Mouse (Mus musculus): ENCODE measurements around the gene Plcd3. TPM values are rescaled to one million over a fixed set of nuclear protein-coding genes. Genes with fewer than 3 reads are reported as not detected.

The Plcd3 gene
- polyA plus RNA-seq, 1 experiment from 2014 or later = 1.4 TPM

- Histone ChIP-seq H3K4me1 (peaks cover 48% of the 10 kb centered on the region), H3K9me3 (replicated peaks) (no peaks in the 10 kb centered on the region), H3K36me3 (no peaks in the 10 kb centered on the region), H3K27ac (replicated peaks) (peak overlapping the region; percentile 69), H3K27me3 (ENCODE audit: low read depth, poor library complexity, severe bottlenecking) (peaks cover 77% of the 10 kb centered on the region), H3K4me3 (peak overlapping the region; percentile 60)
- WGBS = 1% methylated on average over 35 of the region's 35 CpGs
- peak; percentile 98 for DNase-seq (ENCODE audit: low spot score)
Observed at GRCm38 (mm10) chr11:103102725-103103349, 1.4 kb upstream of the Plcd3 start.

DNA sequence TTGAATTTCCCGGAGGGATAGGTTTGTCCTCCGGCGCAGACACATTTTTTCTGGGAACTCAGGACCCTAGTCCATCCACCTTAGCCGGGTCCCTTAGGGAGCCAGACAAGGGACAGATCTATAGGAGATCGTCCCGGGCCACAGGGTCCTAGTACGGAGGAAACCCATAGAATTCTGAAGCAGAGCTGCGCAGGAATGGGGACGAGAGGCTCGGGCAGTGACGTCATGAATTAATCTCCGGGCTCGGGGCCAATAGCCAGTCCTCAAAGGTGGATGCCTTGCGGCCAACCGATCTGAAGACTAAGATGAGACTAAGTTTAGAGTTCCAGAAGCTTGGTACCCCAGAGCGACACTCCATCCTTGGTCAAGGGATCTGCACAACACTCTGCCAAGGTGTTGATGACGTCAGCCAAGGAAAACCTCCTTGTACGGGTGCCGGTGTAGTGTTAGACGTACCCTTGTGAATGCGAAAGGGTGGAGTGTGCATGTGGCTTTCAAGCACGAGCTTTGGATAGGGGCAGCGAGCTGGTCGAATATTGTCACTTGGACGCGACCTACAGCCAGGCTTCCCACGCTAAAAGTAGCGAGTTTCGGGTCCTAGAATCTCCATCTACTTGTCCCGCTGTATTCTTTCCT is 526 bp upstream of the Plcd3 start:
- Histone ChIP-seq H3K4me3 (peak overlapping the region; percentile 60), H3K4me1 (peaks cover 56% of the 10 kb centered on the region), H3K9me3 (replicated peaks) (no peaks in the 10 kb centered on the region), H3K27me3 (ENCODE audit: low read depth, poor library complexity, severe bottlenecking) (peaks cover 86% of the 10 kb centered on the region), H3K36me3 (no peaks in the 10 kb centered on the region), H3K27ac (replicated peaks) (peak overlapping the region; percentile 58)
- WGBS = 2% methylated on average over 30 of the region's 30 CpGs
- peak; percentile 62 for DNase-seq (ENCODE audit: low spot score)

DNA sequence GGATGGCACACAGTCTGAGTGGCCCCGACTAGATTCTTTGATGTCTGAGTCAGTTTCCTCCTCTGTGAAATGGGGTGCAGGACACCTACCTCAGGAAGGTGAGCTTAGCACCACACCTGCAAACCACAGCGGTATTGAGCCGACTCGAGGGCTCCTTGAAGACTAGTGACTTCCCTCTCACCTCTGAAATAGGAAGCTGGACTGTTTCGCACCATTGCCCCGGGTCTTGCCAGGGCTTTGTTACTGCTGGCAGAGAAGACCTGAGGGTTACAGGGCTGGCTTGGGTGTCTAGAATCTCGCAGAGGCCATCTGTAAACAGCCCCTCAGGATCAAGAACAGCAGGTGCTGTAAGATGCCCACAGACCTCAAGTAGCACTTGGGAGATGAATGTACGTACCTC is 1.1 kb downstream of the Plcd3 start:
- WGBS = 73% methylated on average over 8 of the region's 8 CpGs
- Histone ChIP-seq H3K4me1 (peaks cover 60% of the 10 kb centered on the region), H3K9me3 (replicated peaks) (no peaks in the 10 kb centered on the region), H3K4me3 (peak overlapping the region; percentile 60; the same call in 1 of the 2 replicates), H3K27ac (replicated peaks) (no peak overlapping the region), H3K27me3 (ENCODE audit: low read depth, poor library complexity, severe bottlenecking) (peaks cover 96% of the 10 kb centered on the region), H3K36me3 (no peaks in the 10 kb centered on the region)
- DNase-seq (ENCODE audit: low spot score) = no peak

GRCm38 (mm10) chr11:103099352-103099940 is 2.0 kb downstream of the Plcd3 start:
- 54% methylated on average over 12 of the region's 12 CpGs for WGBS
- DNase-seq (ENCODE audit: low spot score) = no peak
- no peaks in the 10 kb centered on the region for H3K9me3 ChIP-seq (replicated peaks)
- H3K4me1 ChIP-seq = peaks cover 61% of the 10 kb centered on the region
- no peaks in the 10 kb centered on the region for H3K36me3 ChIP-seq
- peaks cover 92% of the 10 kb centered on the region for H3K27me3 ChIP-seq (ENCODE audit: low read depth, poor library complexity, severe bottlenecking)
- H3K4me3 ChIP-seq = no peak overlapping the region
- H3K27ac ChIP-seq (replicated peaks) = no peak overlapping the region

- WGBS = 66% methylated on average over 11 of the region's 11 CpGs
Observed at GRCm38 (mm10) chr11:103098531-103099190, 2.8 kb downstream of the Plcd3 start.

GRCm38 (mm10) chr11:103096979-103097894 is 4.2 kb downstream of the Plcd3 start:
- no peaks in the 10 kb centered on the region for H3K36me3 ChIP-seq
- H3K4me3 ChIP-seq = peak overlapping the region; percentile 28
- DNase-seq (ENCODE audit: low spot score) = peak; percentile 52
- WGBS = 20% methylated on average over 22 of the region's 22 CpGs
- H3K9me3 ChIP-seq (replicated peaks) = no peaks in the 10 kb centered on the region
- peaks cover 72% of the 10 kb centered on the region for H3K27me3 ChIP-seq (ENCODE audit: low read depth, poor library complexity, severe bottlenecking)
- peaks cover 46% of the 10 kb centered on the region for H3K4me1 ChIP-seq
- peak overlapping the region; percentile 60; the same call in 1 of the 2 replicates for H3K27ac ChIP-seq (replicated peaks)

More at GRCm38 (mm10) chr11:103098531-103099190, 2.8 kb downstream of the Plcd3 start:
- Histone ChIP-seq H3K27me3 (ENCODE audit: low read depth, poor library complexity, severe bottlenecking) (peaks cover 84% of the 10 kb centered on the region), H3K4me1 (peaks cover 60% of the 10 kb centered on the region), H3K9me3 (replicated peaks) (no peaks in the 10 kb centered on the region), H3K27ac (replicated peaks) (peak overlapping the region; percentile 10; the same call in 1 of the 2 replicates), H3K4me3 (no peak overlapping the region), H3K36me3 (no peaks in the 10 kb centered on the region)
- no peak for DNase-seq (ENCODE audit: low spot score)

GRCm38 (mm10) chr11:103095801-103096200 is 5.7 kb downstream of the Plcd3 start:
- Histone ChIP-seq H3K9me3 (replicated peaks) (no peaks in the 10 kb centered on the region), H3K4me3 (no peak overlapping the region), H3K4me1 (peaks cover 33% of the 10 kb centered on the region), H3K27me3 (ENCODE audit: low read depth, poor library complexity, severe bottlenecking) (peaks cover 58% of the 10 kb centered on the region), H3K27ac (replicated peaks) (no peak overlapping the region), H3K36me3 (no peaks in the 10 kb centered on the region)
- no peak for DNase-seq (ENCODE audit: low spot score)
- 93% methylated on average over 6 of the region's 6 CpGs for WGBS

GRCm38 (mm10) chr11:103095107-103095670 is 6.3 kb downstream of the Plcd3 start:
- Histone ChIP-seq H3K27ac (replicated peaks) (no peak overlapping the region), H3K27me3 (ENCODE audit: low read depth, poor library complexity, severe bottlenecking) (peaks cover 52% of the 10 kb centered on the region), H3K9me3 (replicated peaks) (no peaks in the 10 kb centered on the region), H3K4me3 (no peak overlapping the region), H3K4me1 (peaks cover 33% of the 10 kb centered on the region), H3K36me3 (no peaks in the 10 kb centered on the region)
- WGBS = 55% methylated on average over 9 of the region's 9 CpGs
- no peak for DNase-seq (ENCODE audit: low spot score)

DNA sequence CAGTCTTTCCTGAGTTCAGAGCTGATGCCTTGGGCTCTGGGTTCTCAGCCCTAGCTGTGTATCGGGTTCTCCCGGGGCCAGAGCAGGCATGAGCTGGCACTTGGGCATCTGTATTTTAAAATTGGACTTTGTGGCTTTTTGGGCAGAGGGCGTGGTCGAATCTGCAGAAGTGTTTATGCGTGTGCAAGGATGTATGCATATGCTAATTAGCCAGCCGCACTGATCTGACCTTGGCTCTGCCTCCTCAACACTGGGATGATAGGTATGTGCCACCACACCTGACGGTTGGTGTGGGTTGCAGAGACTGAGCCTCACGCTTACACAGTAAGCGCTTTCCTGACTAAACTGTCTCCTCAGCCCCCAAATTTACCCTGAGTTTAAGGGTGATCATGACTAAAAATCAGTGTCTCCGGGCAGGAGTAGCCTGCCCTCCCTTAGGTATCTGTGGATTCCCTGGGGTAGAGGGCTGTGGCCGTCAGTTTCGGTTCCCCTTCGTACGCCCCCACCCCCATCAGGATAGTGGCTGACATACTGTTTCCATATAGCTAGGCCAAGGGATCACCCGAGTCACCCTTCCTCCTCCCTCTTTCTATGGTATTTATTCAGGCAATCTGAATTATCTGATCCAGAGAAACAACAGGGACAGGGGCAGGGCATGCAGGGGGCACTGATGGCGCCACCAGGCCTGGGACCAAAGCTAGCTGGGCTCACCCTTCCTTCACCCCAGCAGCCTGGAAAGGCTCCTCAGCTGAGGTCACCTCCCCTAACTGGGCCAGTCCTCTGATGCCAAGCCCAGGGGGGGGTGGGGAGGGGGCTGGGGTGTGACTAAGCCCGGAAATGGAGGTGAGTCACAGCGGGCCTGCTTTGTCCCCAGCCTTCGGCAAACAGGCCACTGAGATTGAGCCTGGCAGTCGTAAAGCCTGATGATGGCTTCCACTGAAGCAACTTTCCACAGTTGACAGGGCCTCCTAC is 7.3 kb downstream of the Plcd3 start:
- Histone ChIP-seq H3K4me1 (peaks cover 29% of the 10 kb centered on the region), H3K27me3 (ENCODE audit: low read depth, poor library complexity, severe bottlenecking) (peaks cover 41% of the 10 kb centered on the region), H3K4me3 (no peak overlapping the region), H3K9me3 (replicated peaks) (no peaks in the 10 kb centered on the region), H3K36me3 (no peaks in the 10 kb centered on the region), H3K27ac (replicated peaks) (no peak overlapping the region; the same call in 1 of the 2 replicates)
- 80% methylated on average over 20 of the region's 20 CpGs for WGBS
- DNase-seq (ENCODE audit: low spot score) = no peak

DNA sequence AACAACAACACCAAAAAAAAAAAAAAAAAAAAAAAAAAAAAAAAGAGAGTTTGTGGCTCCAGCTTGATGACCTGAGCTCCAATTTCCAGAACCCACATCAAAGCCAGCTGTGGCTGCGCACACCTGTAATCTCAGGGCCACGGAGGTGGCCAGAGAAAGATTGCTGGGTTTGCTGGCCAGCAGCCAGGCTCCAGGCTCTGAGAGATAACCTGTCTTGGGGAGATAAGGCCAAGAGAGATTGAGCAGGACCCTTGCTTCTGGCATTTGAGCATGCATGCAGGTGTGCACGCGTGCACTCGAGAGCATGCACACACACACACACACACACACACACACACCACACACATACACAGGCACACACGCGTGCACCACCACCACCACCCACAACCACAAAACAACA is 8.2 kb downstream of the Plcd3 start:
- WGBS = 99% methylated on average over 7 of the region's 7 CpGs
- Histone ChIP-seq H3K4me3 (no peak overlapping the region), H3K4me1 (peaks cover 24% of the 10 kb centered on the region), H3K36me3 (no peaks in the 10 kb centered on the region), H3K27me3 (ENCODE audit: low read depth, poor library complexity, severe bottlenecking) (peaks cover 33% of the 10 kb centered on the region), H3K9me3 (replicated peaks) (no peaks in the 10 kb centered on the region), H3K27ac (replicated peaks) (no peak overlapping the region)
- DNase-seq (ENCODE audit: low spot score) = no peak

- Histone ChIP-seq H3K27me3 (ENCODE audit: low read depth, poor library complexity, severe bottlenecking) (peaks cover 57% of the 10 kb centered on the region), H3K36me3 (no peaks in the 10 kb centered on the region), H3K4me3 (no peak overlapping the region), H3K4me1 (peaks cover 15% of the 10 kb centered on the region), H3K27ac (replicated peaks) (no peak overlapping the region), H3K9me3 (replicated peaks) (no peaks in the 10 kb centered on the region)
- no peak for DNase-seq (ENCODE audit: low spot score)
- 55% methylated on average over 6 of the region's 6 CpGs for WGBS
Observed at GRCm38 (mm10) chr11:103081631-103082030, 19.8 kb downstream of the Plcd3 start.
